Mouse (Mus musculus) CH12.LX (cell line): ENCODE measurements around the gene Spg11. TPM values are rescaled to one million over a fixed set of nuclear protein-coding genes. Genes with fewer than 3 reads are reported as not detected.

Source experiments
- DNase-seq: peaks from one replicate; pipeline ENCODE4 v3.0.0-alpha.2; 2013; ENCODE audit errors: extremely low read depth
- H3K27ac ChIP-seq: 2 replicates; pipeline ENCODE4 v1.5.1; 2012; ENCODE audit warnings: low read depth, mild to moderate bottlenecking, control low read depth, moderate library complexity; ENCODE audit not compliant: insufficient read depth
- H3K27me3 ChIP-seq: replicated peaks from 2 replicates; pipeline ENCODE3; 2012; ENCODE audit warnings: inconsistent platforms
- H3K36me3 ChIP-seq, 2 experiments: replicated peaks in 1 of 2; 2 replicates each; pipeline versions ENCODE3 to v1.6.1; 2012; ENCODE audit warnings: inconsistent platforms in 1 of 2, low read length in 1 of 2, mild to moderate bottlenecking in 1 of 2, mixed read lengths in 1 of 2, moderate library complexity in 1 of 2; ENCODE audit not compliant: control insufficient read depth in 1 of 2, insufficient read depth in 1 of 2
- H3K4me1 ChIP-seq, 2 experiments: 2 replicates each; pipeline ENCODE4 v1.6.1; 2012; ENCODE audit warnings: inconsistent platforms in 1 of 2, moderate library complexity in 1 of 2; ENCODE audit not compliant: insufficient read depth in 2 of 2, control insufficient read depth in 1 of 2
- H3K4me2 ChIP-seq: 2 replicates; pipeline ENCODE4 v1.6.1; 2012; ENCODE audit warnings: low read depth, mild to moderate bottlenecking, control low read depth; ENCODE audit not compliant: poor library complexity, insufficient read depth, severe bottlenecking
- H3K4me3 ChIP-seq, 3 experiments: fragments of 150-350 bp in 1 of 3; sonication (generic) in 1 of 3; replicated peaks in 1 of 3; 2 replicates each; pipeline versions ENCODE3 to v1.5.1; 2011 to 2012; ENCODE audit warnings: low read depth in 2 of 3, low read length in 2 of 3, mild to moderate bottlenecking in 2 of 3, moderate library complexity in 2 of 3, control low read depth in 1 of 3, improper control_type of control experiment in 1 of 3, inconsistent platforms in 1 of 3, mixed read lengths in 1 of 3; ENCODE audit not compliant: poor library complexity in 1 of 3
- H3K79me2 ChIP-seq: replicated peaks from 2 replicates; pipeline ENCODE4 v1.6.1; 2012; ENCODE audit warnings: mild to moderate bottlenecking, moderate library complexity; ENCODE audit not compliant: control insufficient read depth, poor library complexity, insufficient read depth, severe bottlenecking; ENCODE audit errors: extremely low read depth
- H3K9ac ChIP-seq: 2 replicates; pipeline ENCODE4 v1.6.1; 2012; ENCODE audit warnings: low read depth, mild to moderate bottlenecking, control low read depth, moderate library complexity; ENCODE audit not compliant: insufficient read depth
- H3K9me3 ChIP-seq: replicated peaks from 2 replicates; pipeline ENCODE3; 2012; ENCODE audit warnings: low read length, inconsistent platforms, mixed read lengths
- BHLHE40 ChIP-seq: IDR thresholded peaks from 2 replicates; pipeline ENCODE4 v1.6.1; 2011; ENCODE audit warnings: mild to moderate bottlenecking, low read depth, low read length, improper control_type of control experiment
- CHD2 ChIP-seq: IDR thresholded peaks from 2 replicates; pipeline ENCODE4 v1.6.1; 2011; ENCODE audit warnings: low read length, improper control_type of control experiment
- CTCF ChIP-seq, 2 experiments: IDR thresholded peaks in 1 of 2; conservative IDR thresholded peaks in 1 of 2; 2 replicates each; pipeline ENCODE4 v1.5.1; 2011 to 2012; ENCODE audit warnings: low read depth in 2 of 2, low read length in 2 of 2, improper control_type of control experiment in 1 of 2, inconsistent platforms in 1 of 2, mild to moderate bottlenecking in 1 of 2, moderate library complexity in 1 of 2
- E2F4 ChIP-seq: IDR thresholded peaks from 2 replicates; pipeline ENCODE4 v1.6.1; 2011; ENCODE audit warnings: low read depth, low read length, improper control_type of control experiment; ENCODE audit not compliant: insufficient replicate concordance
- ETS1 ChIP-seq: conservative IDR thresholded peaks from 2 replicates; pipeline ENCODE4 v1.6.1; 2012; ENCODE audit warnings: low read depth, mild to moderate bottlenecking, inconsistent platforms, low read length, improper control_type of control experiment, moderate library complexity
- JUN ChIP-seq: IDR thresholded peaks from 2 replicates; pipeline ENCODE4 v1.6.1; 2011; ENCODE audit warnings: low read depth, mild to moderate bottlenecking, low read length, improper control_type of control experiment, moderate library complexity; ENCODE audit not compliant: insufficient read depth
- MAFK ChIP-seq: IDR thresholded peaks from 2 replicates; pipeline ENCODE4 v1.6.1; 2011; ENCODE audit warnings: low read length, improper control_type of control experiment; ENCODE audit not compliant: insufficient replicate concordance
- MAX ChIP-seq: IDR thresholded peaks from 2 replicates; pipeline ENCODE4 v1.6.1; 2011; ENCODE audit warnings: low read length, improper control_type of control experiment
- MEF2A ChIP-seq: IDR thresholded peaks from 2 replicates; pipeline ENCODE4 v1.6.1; 2014; ENCODE audit warnings: low read depth, mild to moderate bottlenecking, inconsistent platforms, low read length, improper control_type of control experiment, borderline replicate concordance
- NRF1 ChIP-seq: IDR thresholded peaks from 2 replicates; pipeline ENCODE4 v1.6.1; 2014; ENCODE audit warnings: low read depth, mild to moderate bottlenecking, inconsistent platforms, low read length, improper control_type of control experiment, moderate library complexity
- POLR2A ChIP-seq: IDR thresholded peaks from 2 replicates; pipeline ENCODE4 v1.6.1; 2011; ENCODE audit warnings: low read depth, mild to moderate bottlenecking, improper control_type of control experiment, low read length
- SIN3A ChIP-seq: IDR thresholded peaks from 2 replicates; pipeline ENCODE4 v1.6.1; 2012; ENCODE audit warnings: low read length, improper control_type of control experiment, inconsistent platforms
- SMC3 ChIP-seq: IDR thresholded peaks from 2 replicates; pipeline ENCODE4 v1.6.1; 2011; ENCODE audit warnings: low read depth, low read length, improper control_type of control experiment
- TCF12 ChIP-seq: IDR thresholded peaks from 2 replicates; pipeline ENCODE4 v1.6.1; 2014; ENCODE audit warnings: low read depth, mild to moderate bottlenecking, inconsistent platforms, low read length, improper control_type of control experiment
- UBTF ChIP-seq: IDR thresholded peaks from 2 replicates; pipeline ENCODE4 v1.6.1; 2012; ENCODE audit warnings: low read depth, mild to moderate bottlenecking, inconsistent platforms, low read length, improper control_type of control experiment, moderate library complexity
- USF1 ChIP-seq: IDR thresholded peaks from 2 replicates; pipeline ENCODE4 v1.6.1; 2014; ENCODE audit warnings: low read depth, mild to moderate bottlenecking, inconsistent platforms, low read length, improper control_type of control experiment
- dilution Hi-C: fragments of 300-500 bp; cut with MboI; formaldehyde crosslinking; loops from 2 replicates; pipeline ENCODE4 v1.14.3; 2020; ENCODE audit warnings: low sequenced_read_pairs; ENCODE audit not compliant: extremely low pct_unique_long_range_greater_than_20kb, extremely low pct_ligation_motif_present
- in situ Hi-C: fragments of 300-500 bp; cut with MboI; formaldehyde crosslinking; loops from 3 replicates; pipeline ENCODE4 v1.14.3; 2019; ENCODE audit warnings: low sequenced_read_pairs, low pct_ligation_motif_present, low pct_unique_long_range_greater_than_20kb, mixed read lengths
- polyA plus RNA-seq: library from polyadenylated mRNA; unstranded; fragments of >175 nt; gene quantifications from 2 replicates; pipeline ENCODE4 v1.2.1, GENCODE M21; 2012; ENCODE audit warnings: low read depth; ENCODE audit not compliant: insufficient read length
- total RNA-seq, 2 experiments: library from RNA; depleted of rRNA; stranded (reverse); fragments of 300-350 nt in 1 of 2; fragments of >200 nt in 1 of 2; gene quantifications; 2 replicates each; pipeline ENCODE4 v1.2.3; 2012 to 2014

The Spg11 gene
- total and polyA plus RNA-seq, 3 experiments, result 7.5 to 11.4 (median 10.7) TPM

DNA sequence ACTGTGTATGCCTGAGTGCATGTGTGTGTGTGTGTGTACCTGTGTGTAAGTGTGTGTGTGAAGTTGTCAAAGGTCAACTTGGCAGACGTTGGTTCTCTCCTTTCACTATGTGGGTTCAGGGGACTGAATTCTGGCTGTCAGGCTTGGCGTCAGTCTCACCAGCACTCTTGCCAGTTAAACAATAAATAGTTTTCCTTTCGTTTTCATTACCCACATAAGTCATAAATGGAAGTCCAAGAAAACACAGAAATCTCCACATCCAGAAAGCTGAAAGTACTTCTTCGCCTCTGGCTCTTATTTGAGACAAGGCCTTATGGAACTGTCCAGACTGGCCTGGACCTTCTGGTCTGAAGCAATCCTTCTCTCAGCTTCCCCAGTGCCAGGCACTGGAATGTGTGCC lies 27.6 kb upstream of the Spg11 start:
- Histone ChIP-seq H3K9ac (peak overlapping the region; percentile 70), H3K27ac (no peak overlapping the region), H3K4me3 (no peak overlapping the region), H3K27me3 (no peaks in the 10 kb centered on the region), H3K9me3 (no peaks in the 10 kb centered on the region), H3K36me3 (peaks cover 15 to 24% of the 10 kb centered on the region in 2 experiments), H3K79me2 (peaks cover 33% of the 10 kb centered on the region), H3K4me2 (peak overlapping the region; percentile 72), H3K4me1 (peaks cover 0 to 23% of the 10 kb centered on the region in 2 experiments; a peak in 3 of 4 replicates)
- TF ChIP-seq MAX (no peak), NRF1 (no peak), MAFK (no peak), CHD2 (no peak), UBTF (no peak), CTCF (conservative IDR thresholded peaks at IDR 0.05 in 1 of 2, IDR thresholded peaks at IDR 0.05 in 1 of 2; ENCODE audit: low read depth in 2 of 2, low read length in 2 of 2) (no peak), SIN3A (no peak), SMC3 (no peak), USF1 (no peak), ETS1 (no peak), JUN (no peak), E2F4 (no peak), MEF2A (no peak)
- no peak for DNase-seq
- dilution Hi-C loops, result no loop called here
- in situ Hi-C loops, result no loop called here

GRCm38 (mm10) chr2:122143111-122143510 lies 24.9 kb upstream of the Spg11 start:
- Histone ChIP-seq H3K4me1 (peaks cover 4 to 19% of the 10 kb centered on the region in 2 experiments; a peak in 3 of 4 replicates), H3K79me2 (peaks cover 6% of the 10 kb centered on the region), H3K4me2 (no peak overlapping the region), H3K36me3 (no peaks in the 10 kb centered on the region), H3K27me3 (no peaks in the 10 kb centered on the region), H3K9me3 (no peaks in the 10 kb centered on the region), H3K27ac (no peak overlapping the region), H3K4me3 (no peak overlapping the region), H3K9ac (no peak overlapping the region)
- in situ Hi-C loops, result no loop called here
- TF ChIP-seq MAX (no peak), MAFK (no peak), CHD2 (no peak), ETS1 (no peak), TCF12 (no peak), BHLHE40 (no peak), POLR2A (no peak)
- dilution Hi-C loops, result no loop called here
- no peak for DNase-seq
